Mouse (Mus musculus) c-Kit-positive CD71-positive TER-119-positive erythroid progenitor cells, embryonic 14.5 days (primary cell): ENCODE results near the gene Whrn.

Experiments used
- DNase-seq: peaks from one replicate; pipeline ENCODE4 v3.0.0-alpha.2; 2013; ENCODE audit warnings: low spot score

The Whrn gene

GRCm38 (mm10) chr4:63408247-63408646 is 87.5 kb downstream of the Whrn start:
- no peak for DNase-seq

DNA sequence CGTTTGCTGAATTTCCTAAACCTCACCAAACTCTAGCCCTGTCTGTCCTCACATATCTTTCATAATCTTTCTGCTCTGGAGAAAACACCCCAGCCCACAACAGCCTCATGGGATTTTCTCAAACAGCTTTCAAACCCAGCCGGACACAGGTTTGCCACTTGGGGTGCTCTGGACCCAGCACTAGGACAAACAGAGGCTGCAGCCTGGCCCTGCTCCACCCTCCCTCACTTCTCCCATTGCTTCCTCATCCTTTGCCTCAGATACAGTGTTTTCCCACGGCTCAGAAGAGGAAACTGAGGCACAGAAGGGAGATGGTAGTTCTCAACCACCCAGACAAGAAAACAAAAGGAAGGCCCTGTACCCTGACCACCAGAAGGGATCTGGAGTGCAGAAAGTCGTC is 90.1 kb downstream of the Whrn start:
- no peak for DNase-seq

GRCm38 (mm10) chr4:63405051-63405450 is 90.7 kb downstream of the Whrn start:
- no peak for DNase-seq

DNA sequence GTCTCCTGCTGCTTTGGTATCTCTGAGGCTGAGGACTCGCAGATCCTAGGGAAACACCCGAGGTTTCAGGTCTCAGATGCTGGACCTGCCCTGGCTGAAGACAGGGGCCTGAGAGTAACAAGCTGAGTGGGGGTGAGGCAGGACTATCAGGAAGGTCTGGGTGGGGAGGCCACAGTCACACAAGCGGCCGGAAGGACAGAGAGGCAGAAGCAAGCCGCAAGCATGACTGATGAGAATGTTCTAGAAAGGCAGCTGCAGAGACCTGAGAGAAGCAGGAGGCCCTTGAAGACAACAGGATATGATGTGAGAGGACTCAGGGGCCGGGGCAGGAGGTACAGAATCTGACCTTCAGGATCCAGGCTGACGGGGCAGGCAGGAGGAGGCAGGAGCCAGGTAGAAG is 91.6 kb downstream of the Whrn start:
- no peak for DNase-seq

- DNase-seq: no peak
Measured at GRCm38 (mm10) chr4:63403040-63403959, 92.5 kb downstream of the Whrn start, which contains the start of gene Akna. Gene Akna (minus strand): TSS chr4:63403354.

DNA sequence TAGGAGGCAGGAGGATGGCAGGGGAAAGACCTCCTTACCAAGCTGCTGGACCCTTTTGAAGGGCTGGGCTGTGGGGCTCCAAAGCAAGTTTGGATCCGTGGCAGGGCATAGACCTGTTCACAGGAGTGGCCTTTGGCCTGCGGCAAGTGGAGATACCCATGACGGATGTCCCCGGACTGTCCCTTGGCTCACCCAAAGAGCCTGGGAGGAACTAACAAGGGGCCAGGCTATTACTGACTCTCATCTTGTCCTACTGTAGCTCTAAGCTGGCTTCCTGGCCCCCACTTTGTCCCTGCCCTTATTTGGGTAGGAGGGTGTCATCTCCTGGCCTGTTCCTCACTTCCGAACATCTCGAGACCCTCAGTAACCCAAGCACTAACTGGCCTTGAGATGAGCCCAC is 93.2 kb downstream of the Whrn start:
- DNase-seq: no peak

GRCm38 (mm10) chr4:63402056-63402455 is 93.7 kb downstream of the Whrn start:
- no peak for DNase-seq

DNA sequence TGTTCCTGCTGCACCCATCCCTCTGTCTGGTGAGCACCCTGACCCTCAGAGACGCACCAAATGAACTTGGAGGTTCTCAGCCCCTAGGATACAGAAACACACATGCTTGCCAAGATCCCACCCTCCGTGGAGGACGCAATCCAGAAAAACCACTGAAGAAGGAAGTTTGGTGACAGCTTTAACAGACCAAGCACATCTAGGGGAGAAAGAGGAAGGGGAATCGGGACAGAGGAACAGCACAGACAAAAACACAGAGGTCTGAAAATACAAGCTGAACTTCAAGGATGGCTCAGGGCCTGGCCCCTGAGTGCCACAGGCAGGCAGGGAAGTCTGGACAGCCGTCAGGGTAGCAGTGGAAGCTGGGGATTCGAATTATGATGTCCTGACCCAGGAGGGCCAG is 94.2 kb downstream of the Whrn start:
- DNase-seq: no peak

DNA sequence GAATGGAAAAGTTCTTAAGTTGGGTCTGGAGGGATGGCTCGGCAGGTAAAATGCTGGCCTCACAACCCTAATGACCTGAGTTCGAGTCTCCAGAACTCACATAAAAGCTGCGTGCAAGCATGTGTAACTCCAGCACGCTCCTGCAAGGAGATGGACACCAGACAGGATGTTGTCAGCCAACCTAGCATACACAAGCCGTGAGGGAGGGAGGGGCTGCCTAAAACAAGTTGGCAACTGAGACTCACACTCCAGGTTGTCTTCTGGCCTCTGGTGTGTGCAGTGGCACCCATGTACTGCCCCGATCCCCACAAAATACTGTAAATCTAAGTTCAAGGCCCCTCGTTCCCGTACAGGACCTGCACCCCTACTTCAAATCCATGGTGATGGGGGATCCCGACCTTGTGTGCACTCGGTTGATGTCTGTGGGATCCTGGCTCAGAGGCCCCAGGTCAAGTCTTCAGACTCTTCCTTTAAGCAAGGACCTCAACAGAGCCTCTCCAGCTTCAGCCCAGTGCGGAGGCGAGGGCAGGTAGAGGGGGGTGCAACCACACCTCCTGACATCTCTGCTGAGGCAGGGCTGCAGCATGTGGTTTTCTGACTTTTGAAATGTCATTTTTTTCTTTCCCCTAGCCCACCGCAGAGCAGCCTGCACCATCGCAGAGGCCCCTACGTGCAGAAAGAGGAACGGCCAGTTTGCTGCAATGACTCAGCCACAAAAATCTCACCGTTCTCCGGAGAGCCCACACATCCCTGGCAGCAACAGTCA is 95.1 kb downstream of the Whrn start:
- DNase-seq: no peak

DNA sequence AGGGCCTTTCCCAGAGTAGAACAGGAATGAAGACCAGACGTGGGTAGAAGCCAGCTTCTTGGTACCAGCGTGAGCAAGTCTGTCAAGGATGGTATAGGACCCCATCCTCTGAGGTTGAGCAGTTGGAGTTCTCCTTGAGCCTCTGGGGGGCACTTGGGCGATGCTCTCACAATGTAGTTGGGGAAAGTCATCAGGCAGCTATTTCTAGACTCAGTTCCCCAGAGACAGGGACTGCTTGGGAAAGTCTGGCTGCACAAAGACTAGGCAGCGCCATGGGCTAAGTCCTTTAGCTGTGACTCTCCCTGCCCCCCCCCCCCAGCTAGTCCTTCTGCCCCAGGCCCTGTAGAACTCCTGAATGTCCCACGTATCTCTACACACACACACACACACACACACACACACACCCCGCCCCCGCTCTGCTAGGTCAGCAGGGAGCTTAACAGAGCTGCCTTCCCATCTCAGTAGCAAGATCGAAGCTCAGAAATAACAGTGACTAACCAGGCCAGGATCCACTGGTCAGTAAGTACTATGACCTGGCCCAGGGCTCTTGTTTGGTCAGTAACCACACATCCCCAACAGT is 96.0 kb downstream of the Whrn start:
- DNase-seq: no peak

- DNase-seq: no peak
Measured at GRCm38 (mm10) chr4:63398854-63399609, 96.8 kb downstream of the Whrn start.

- DNase-seq: no peak
Measured at GRCm38 (mm10) chr4:63397981-63398537, 97.7 kb downstream of the Whrn start.

- no peak for DNase-seq
Measured at GRCm38 (mm10) chr4:63391322-63391721, 104.5 kb downstream of the Whrn start.

- no peak for DNase-seq
Measured at GRCm38 (mm10) chr4:63389887-63390528, 105.8 kb downstream of the Whrn start.

GRCm38 (mm10) chr4:63389121-63389886 is 106.5 kb downstream of the Whrn start:
- DNase-seq: no peak

DNA sequence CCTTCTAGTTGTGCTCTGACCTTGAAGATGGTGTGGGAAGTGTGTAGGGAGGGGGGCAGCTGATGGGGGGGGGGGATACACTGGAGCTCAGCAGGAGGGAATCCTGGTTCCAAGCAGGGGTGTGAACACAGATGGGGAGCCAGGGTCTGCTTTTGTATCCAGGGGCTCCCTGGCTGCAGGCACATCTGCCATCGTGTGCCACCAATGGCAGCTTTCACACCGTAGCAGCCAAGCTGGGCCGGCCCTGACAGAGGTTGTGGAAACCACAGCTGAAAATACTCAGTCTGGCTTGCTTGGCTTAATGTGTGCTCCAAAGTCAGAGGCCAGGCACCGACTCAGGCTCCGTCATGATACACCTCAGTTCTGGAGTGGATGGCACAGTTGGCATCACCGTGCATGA is 107.8 kb downstream of the Whrn start:
- DNase-seq: no peak

- DNase-seq: no peak
Measured at GRCm38 (mm10) chr4:63385784-63386183, 110.0 kb downstream of the Whrn start.

GRCm38 (mm10) chr4:63385253-63385652 is 110.5 kb downstream of the Whrn start:
- no peak for DNase-seq

- DNase-seq: no peak
Measured at GRCm38 (mm10) chr4:63384262-63384661, 111.5 kb downstream of the Whrn start.

- no peak for DNase-seq
Measured at GRCm38 (mm10) chr4:63383474-63383873, 112.3 kb downstream of the Whrn start.
